Mouse (Mus musculus) forebrain, embryonic 12.5 days (tissue): Measurements from ENCODE around the gene Ift20. TPM values are rescaled to one million over a fixed set of nuclear protein-coding genes. Genes with fewer than 3 reads are reported as not detected.
"Not testable (repeated sequence)": the region's sequence is repeated elsewhere in the genome, so short reads cannot be mapped to it uniquely, and the experiment has no call there.

Source experiments
- ATAC-seq: fragments of 200-750 bp; cut with Nextera tagmentation; 2 replicates; pipeline ENCODE4 v1.8.0; 2017; ENCODE audit warnings: moderate TSS enrichment; ENCODE audit not compliant: low FRiP score
- H3K27ac ChIP-seq: fragments of 300-500 bp; sonication (generic); 2 replicates; pipeline ENCODE4 v1.5.1; 2016; ENCODE audit warnings: mild to moderate bottlenecking
- H3K27me3 ChIP-seq: fragments of 300-500 bp; sonication (generic); 2 replicates; pipeline ENCODE4 v1.6.1; 2016; ENCODE audit warnings: mild to moderate bottlenecking
- H3K36me3 ChIP-seq: fragments of 300-500 bp; sonication (generic); replicated peaks from 2 replicates; pipeline ENCODE4 v1.6.1; 2016; ENCODE audit warnings: mild to moderate bottlenecking
- H3K4me1 ChIP-seq: fragments of 300-500 bp; sonication (generic); 2 replicates; pipeline ENCODE4 v1.6.1; 2016
- H3K4me2 ChIP-seq: fragments of 300-500 bp; sonication (generic); 2 replicates; pipeline ENCODE4 v1.6.1; 2016; ENCODE audit warnings: mild to moderate bottlenecking, moderate library complexity
- H3K4me3 ChIP-seq: fragments of 300-500 bp; sonication (generic); replicated peaks from 2 replicates; pipeline ENCODE4 v1.5.1; 2016; ENCODE audit warnings: mild to moderate bottlenecking
- H3K9ac ChIP-seq: fragments of 300-500 bp; sonication (generic); 2 replicates; pipeline ENCODE4 v1.6.1; 2016; ENCODE audit warnings: mild to moderate bottlenecking
- H3K9me3 ChIP-seq: fragments of 300-500 bp; sonication (generic); 2 replicates; pipeline ENCODE4 v1.6.1; 2016
- WGBS: fragments of 180-500 bp; shearing (Covaris S2); methylation state at CpG from one replicate; pipeline ENCODE4 v1.1.7; 2016; 5-methylcytosine and 5-hydroxymethylcytosine counted together
- polyA plus RNA-seq: library from polyadenylated mRNA; unstranded; fragments of >200 nt; fragmentation: Nextera tagmentation; extraction: Ambion mirVana; gene quantifications from 2 replicates; pipeline ENCODE4 v1.2.1, GENCODE M21; 2016

The Ift20 gene
- polyA plus RNA-seq, 1 experiment from 2014 or later, result 97.1 TPM

DNA sequence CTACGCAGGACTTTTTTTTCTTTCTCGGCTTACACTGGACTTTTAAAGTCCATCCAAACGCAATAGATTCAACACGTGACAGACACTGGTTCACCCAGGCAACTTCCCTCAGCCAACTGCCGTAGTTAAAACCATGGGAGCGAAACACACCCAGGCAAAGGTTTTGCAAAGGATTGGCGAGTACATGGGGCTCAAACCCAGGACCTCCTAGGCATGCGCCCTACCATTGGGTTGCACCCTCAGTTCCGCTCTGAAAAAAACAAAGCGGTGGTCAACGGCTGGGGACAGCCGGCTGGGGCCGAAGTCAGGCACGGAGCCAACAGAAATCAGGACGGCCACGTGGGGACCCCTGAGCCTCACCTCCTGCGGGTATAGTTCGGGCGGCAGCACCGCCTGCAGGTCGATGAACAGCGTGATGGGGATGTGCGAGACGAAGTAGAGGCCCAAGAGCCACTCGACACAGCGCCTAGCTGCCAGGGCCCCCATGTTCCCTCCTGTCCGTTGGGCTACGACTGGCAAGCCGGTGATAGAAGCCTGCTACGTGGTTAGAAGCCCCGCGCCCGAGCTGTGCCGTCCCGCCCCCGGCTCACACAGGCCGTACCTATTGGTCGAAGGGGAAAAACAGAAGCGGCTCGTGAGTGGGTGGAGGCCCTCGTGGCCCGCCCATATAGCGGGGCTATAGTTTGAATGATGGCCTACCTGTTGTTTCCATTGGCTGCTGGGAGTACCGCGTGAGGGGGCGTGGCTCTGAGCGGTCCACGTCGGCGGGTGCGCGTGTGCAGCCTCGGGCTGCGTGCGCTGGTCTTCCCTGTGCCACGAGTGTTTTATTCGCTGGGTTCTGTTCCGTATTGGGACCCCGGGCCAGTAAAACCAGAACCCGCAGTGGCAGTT, 14.3 kb downstream of the Ift20 start, which contains the start of gene Tmem97:
TSS of gene Tmem97 (minus strand) at position 610 of the 891 bp plus-strand sequence.
- Histone ChIP-seq H3K9me3 (peaks cover 4% of the 10 kb centered on the region; the same call in 1 of the 2 replicates), H3K36me3 (peaks cover 2% of the 10 kb centered on the region; the same call in 1 of the 2 replicates), H3K27ac (peak within 1 kb of the TSS; percentile 86), H3K9ac (peak within 1 kb of the TSS; percentile 71), H3K4me2 (peak within 1 kb of the TSS; percentile 63), H3K4me3 (peak within 1 kb of the TSS; percentile 62), H3K4me1 (peaks cover 26% of the 10 kb centered on the region), H3K27me3 (no peaks in the 10 kb centered on the region)
- peak; percentile 100 for ATAC-seq
- under 1% methylated on average over 60 of the region's 60 CpGs for WGBS

DNA sequence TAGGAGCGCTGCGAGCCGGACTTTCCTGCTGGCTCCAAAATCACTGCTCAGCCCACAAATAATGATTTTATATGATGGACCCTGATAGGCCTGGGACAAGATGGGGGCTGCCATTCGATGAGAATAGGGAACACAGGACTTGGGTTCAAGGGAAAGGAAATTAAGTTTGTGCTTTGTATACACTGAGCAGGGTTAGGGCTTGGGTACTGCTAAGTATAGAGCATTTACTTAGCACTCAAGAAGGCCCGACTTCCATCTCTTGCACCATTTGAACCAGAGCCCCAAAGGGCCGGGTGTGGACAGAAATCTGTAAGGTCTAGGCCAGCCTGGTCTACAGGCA, 14.9 kb downstream of the Ift20 start:
- ATAC-seq, result peak; percentile 66
- Histone ChIP-seq H3K36me3 (no peaks in the 10 kb centered on the region), H3K4me1 (peaks cover 26% of the 10 kb centered on the region), H3K27ac (peak overlapping the region; percentile 62), H3K4me3 (peak overlapping the region; percentile 62), H3K9me3 (peaks cover 4% of the 10 kb centered on the region; the same call in 1 of the 2 replicates), H3K4me2 (peak overlapping the region; percentile 63), H3K9ac (peak overlapping the region; percentile 51), H3K27me3 (no peaks in the 10 kb centered on the region)
- WGBS, result 36% methylated on average over 6 of the region's 6 CpGs

DNA sequence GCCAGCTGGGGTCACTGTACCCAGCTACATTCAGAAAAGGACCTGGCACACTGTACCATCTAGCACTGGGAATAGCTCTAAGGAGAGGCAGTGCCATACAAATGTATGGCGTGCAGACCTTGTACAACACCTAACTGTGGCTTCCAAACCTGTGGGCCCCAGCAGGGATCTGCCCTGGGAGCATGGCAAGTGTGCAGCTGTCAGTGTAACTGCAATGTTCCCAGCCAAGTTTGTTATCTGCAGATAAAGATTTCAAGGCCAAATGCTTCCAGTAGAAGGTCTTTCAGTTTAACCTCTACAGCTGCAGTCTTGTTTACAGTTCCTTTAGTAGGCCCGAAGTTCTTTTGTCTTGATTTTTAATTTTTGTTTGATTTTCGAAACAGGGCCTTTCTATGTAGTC, 19.5 kb downstream of the Ift20 start:
- ATAC-seq, result no peak
- H3K4me2 ChIP-seq, result no peak overlapping the region

DNA sequence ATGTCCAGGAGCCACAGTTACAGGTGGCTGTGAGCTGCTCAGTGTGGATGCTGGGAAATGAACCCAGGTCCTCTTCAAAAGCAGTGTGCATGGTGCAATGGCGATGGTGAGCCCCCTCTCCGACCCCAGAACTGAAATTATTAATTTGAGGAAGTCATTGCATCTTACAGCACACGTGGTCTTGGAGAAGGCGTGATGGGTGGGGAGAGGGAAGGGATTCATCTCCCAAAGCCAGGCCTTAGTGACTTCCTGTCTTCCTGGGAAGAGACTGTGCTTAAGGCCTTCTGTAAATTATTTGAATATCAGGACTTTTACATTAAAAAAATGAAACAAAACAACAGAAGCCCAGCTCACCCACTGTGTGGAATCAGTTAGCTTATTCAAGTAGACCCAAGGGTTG, 19.9 kb downstream of the Ift20 start:
- Histone ChIP-seq H3K9ac (no peak overlapping the region), H3K4me1 (peaks cover 4% of the 10 kb centered on the region; the same call in 1 of the 2 replicates), H3K4me3 (no peak overlapping the region), H3K36me3 (no peaks in the 10 kb centered on the region), H3K27me3 (no peaks in the 10 kb centered on the region), H3K27ac (no peak overlapping the region), H3K9me3 (peaks cover 4% of the 10 kb centered on the region; the same call in 1 of the 2 replicates), H3K4me2 (no peak overlapping the region)
- WGBS, result 85% methylated on average over 4 of the region's 4 CpGs
- ATAC-seq, result no peak

More for the DNA sequence above, 19.5 kb downstream of the Ift20 start:
- no peak overlapping the region for H3K4me3 ChIP-seq
- H3K27me3 ChIP-seq, result no peaks in the 10 kb centered on the region
- WGBS, result 85% methylated on average over 3 of the region's 3 CpGs
- H3K9me3 ChIP-seq, result peaks cover 4% of the 10 kb centered on the region; the same call in 1 of the 2 replicates
- no peaks in the 10 kb centered on the region for H3K36me3 ChIP-seq
- H3K4me1 ChIP-seq, result peaks cover 5% of the 10 kb centered on the region; the same call in 1 of the 2 replicates
- no peak overlapping the region for H3K9ac ChIP-seq
- H3K27ac ChIP-seq, result no peak overlapping the region

DNA sequence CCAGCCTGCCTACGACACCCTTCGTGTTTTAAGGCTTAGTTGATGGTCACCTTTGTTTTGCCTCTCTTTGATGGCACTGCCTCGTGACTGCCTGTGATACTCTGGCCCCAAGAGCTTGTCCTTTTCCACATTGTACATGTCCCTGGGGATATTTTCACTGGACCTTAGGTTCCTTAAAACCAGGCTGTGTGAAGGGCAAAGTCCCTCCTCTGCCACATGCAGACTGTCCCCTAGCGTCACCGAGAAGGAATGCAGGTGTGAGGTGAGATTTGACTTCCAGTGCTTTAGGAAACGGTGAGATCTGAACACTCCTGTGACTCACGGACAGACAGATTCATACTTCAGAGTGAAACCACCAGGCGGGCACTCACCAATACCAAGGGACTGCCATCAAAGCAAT, 21.1 kb downstream of the Ift20 start:
- no peak for ATAC-seq
- Histone ChIP-seq H3K4me1 (no peaks in the 10 kb centered on the region; the same call in 1 of the 2 replicates), H3K4me3 (no peak overlapping the region), H3K9me3 (peaks cover 4% of the 10 kb centered on the region; the same call in 1 of the 2 replicates), H3K4me2 (no peak overlapping the region), H3K27me3 (no peaks in the 10 kb centered on the region), H3K9ac (no peak overlapping the region), H3K27ac (no peak overlapping the region), H3K36me3 (no peaks in the 10 kb centered on the region)
- WGBS, result 56% methylated on average over 8 of the region's 8 CpGs

DNA sequence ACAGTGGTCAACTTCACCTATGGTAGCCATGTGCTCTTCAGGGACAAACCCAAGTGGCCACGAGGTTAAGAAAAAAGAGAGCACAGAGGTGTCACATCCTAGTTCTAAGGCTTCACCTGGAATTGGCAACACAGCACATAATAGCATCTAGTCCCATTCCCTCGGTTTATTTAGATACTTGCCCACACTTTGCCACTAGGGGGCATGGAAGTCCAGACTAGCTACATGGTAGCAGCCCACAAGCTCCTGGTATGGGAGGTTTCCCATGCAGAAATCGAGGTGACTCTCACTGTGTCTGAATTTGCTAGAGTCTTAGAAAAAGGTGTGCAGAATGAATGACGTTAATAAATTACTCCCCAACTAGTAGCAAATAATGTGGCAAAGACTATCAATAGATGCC, 24.3 kb downstream of the Ift20 start:
- 22% methylated on average over 4 of the region's 4 CpGs for WGBS
- Histone ChIP-seq H3K36me3 (no peaks in the 10 kb centered on the region; the same call in 1 of the 2 replicates), H3K4me3 (no peak overlapping the region), H3K27me3 (no peaks in the 10 kb centered on the region), H3K9ac (no peak overlapping the region), H3K4me1 (no peaks in the 10 kb centered on the region; the same call in 1 of the 2 replicates), H3K9me3 (no peaks in the 10 kb centered on the region), H3K4me2 (no peak overlapping the region), H3K27ac (no peak overlapping the region)
- ATAC-seq, result 0 out of 2 replicates have a peak, but pooled peaks have one; percentile 55

DNA sequence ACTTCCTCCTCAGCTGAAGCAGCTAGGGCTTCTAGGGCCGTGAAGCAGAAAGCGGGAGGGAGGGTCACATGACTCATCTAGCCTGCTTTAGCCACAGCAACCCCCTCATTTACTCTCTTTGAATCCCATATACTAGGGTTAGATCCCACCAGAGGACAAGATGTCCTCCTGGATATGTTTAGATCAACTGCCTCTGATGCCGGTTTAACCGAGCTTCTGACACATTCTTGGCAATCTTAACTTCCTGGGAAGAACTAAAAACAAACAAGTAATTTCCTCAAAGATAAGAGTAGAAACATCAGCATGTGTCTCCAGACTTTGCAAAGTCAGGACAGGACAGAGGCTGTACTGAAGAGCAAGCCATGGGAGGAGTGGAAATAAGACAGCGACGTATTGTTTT, 30.6 kb downstream of the Ift20 start:
- WGBS, result 82% methylated on average over 6 of the region's 6 CpGs
- peaks cover 41% of the 10 kb centered on the region for H3K36me3 ChIP-seq
- ATAC-seq, result no peak
- H3K27me3 ChIP-seq, result no peaks in the 10 kb centered on the region
- H3K9me3 ChIP-seq, result no peaks in the 10 kb centered on the region
- no peak overlapping the region for H3K4me3 ChIP-seq
- no peaks in the 10 kb centered on the region for H3K4me1 ChIP-seq
- no peak overlapping the region for H3K4me2 ChIP-seq
- H3K27ac ChIP-seq, result no peak overlapping the region
- no peak overlapping the region for H3K9ac ChIP-seq

DNA sequence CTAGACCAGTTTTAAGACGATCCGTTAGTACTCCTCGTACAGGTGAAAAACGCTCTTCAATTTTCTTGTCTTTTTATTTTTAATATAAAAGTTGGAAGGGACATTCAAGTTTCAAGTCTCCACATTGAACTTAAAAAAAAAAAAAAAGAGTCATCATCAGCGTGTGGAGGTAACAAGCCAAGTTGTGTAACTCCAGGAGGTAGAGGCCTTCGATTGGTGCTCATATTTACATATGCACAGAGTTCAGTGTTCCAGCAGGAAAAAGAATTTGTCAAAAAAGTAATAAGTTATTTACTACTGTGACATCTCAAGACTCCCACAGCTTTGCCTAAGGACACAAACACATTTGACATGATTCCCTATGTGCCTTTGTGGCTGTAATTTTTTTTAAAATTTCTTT, 31.5 kb downstream of the Ift20 start:
- peaks cover 49% of the 10 kb centered on the region for H3K36me3 ChIP-seq
- no peaks in the 10 kb centered on the region for H3K27me3 ChIP-seq
- no peaks in the 10 kb centered on the region for H3K4me1 ChIP-seq
- no peak overlapping the region for H3K4me3 ChIP-seq
- no peaks in the 10 kb centered on the region for H3K9me3 ChIP-seq
- no peak overlapping the region for H3K27ac ChIP-seq
- H3K4me2 ChIP-seq, result no peak overlapping the region
- 92% methylated on average over 6 of the region's 6 CpGs for WGBS
- no peak overlapping the region for H3K9ac ChIP-seq
- no peak for ATAC-seq

DNA sequence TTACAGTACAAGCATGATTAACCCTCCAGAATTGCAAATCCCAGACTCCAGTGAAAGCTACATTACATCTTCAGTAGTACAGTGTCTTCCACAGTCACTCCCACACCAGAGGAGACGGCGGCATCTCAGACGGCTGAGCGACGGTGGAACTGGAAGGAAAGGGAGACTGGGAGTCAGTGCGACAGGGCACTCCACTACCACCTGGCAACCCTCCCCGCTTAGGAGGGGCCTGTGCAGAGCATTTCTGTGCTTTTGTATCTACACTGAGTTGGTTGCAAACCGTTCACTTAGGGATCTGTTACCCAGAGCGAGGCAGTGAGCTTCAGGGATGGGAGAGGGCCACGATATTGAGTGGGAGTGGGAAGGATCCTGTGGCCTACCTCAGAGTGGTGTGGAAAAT, 32.7 kb downstream of the Ift20 start:
- Histone ChIP-seq H3K4me3 (no peak overlapping the region), H3K36me3 (peaks cover 55% of the 10 kb centered on the region), H3K27ac (no peak overlapping the region), H3K4me1 (no peaks in the 10 kb centered on the region), H3K27me3 (no peaks in the 10 kb centered on the region), H3K9me3 (no peaks in the 10 kb centered on the region), H3K4me2 (no peak overlapping the region), H3K9ac (no peak overlapping the region)
- 90% methylated on average over 10 of the region's 10 CpGs for WGBS
- no peak for ATAC-seq

DNA sequence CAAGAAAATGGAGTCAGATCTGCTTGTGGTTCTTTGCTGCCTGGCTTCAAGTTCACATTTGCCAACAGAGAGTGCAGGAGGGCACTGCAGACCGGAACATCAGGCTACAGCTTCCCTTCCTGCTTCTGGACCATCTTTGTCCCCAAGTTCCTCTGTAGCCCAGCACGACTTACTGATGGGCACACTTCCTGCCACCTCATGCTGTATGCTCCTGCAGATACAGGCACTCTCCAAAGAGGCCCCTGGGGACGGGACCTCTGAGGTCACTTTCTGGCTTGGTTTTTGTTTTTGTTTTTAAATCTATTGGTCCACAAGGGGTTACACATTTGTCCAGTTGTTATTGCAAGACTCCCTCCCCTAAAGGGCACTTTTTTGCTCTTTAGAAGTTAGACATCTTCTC, 33.6 kb downstream of the Ift20 start:
- 80% methylated on average over 3 of the region's 3 CpGs for WGBS

DNA sequence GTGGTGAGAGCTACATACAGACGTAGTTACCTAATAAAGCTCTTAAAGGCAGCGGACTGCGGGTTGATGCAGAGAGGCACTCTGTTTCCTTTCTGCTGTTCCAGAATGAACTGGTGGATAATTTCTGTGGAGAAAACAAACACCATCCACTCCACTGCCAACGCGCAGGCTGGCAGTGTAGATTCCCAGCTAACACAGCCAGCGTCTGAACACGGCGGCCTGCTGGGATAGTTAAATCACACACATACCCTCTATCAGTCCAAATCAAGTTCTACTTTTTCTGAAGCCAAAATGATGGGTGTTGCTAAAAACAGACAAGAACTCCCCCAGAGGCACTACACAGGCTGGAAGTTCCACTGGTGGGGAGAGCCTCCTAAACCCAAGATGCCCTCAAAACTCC, 35.3 kb downstream of the Ift20 start:
- peaks cover 61% of the 10 kb centered on the region for H3K36me3 ChIP-seq
- H3K27ac ChIP-seq, result no peak overlapping the region
- 96% methylated on average over 8 of the region's 8 CpGs for WGBS
- ATAC-seq, result no peak
- no peaks in the 10 kb centered on the region for H3K27me3 ChIP-seq
- H3K4me1 ChIP-seq, result no peaks in the 10 kb centered on the region
- no peak overlapping the region for H3K4me2 ChIP-seq
- no peaks in the 10 kb centered on the region for H3K9me3 ChIP-seq
- H3K9ac ChIP-seq, result no peak overlapping the region
- no peak overlapping the region for H3K4me3 ChIP-seq

More for the DNA sequence above, 33.6 kb downstream of the Ift20 start:
- no peak overlapping the region for H3K4me2 ChIP-seq
- H3K9me3 ChIP-seq, result no peaks in the 10 kb centered on the region
- no peaks in the 10 kb centered on the region for H3K4me1 ChIP-seq
- H3K9ac ChIP-seq, result no peak overlapping the region
- no peak overlapping the region for H3K27ac ChIP-seq
- peaks cover 59% of the 10 kb centered on the region for H3K36me3 ChIP-seq
- no peak overlapping the region for H3K4me3 ChIP-seq
- H3K27me3 ChIP-seq, result no peaks in the 10 kb centered on the region
- no peak for ATAC-seq

DNA sequence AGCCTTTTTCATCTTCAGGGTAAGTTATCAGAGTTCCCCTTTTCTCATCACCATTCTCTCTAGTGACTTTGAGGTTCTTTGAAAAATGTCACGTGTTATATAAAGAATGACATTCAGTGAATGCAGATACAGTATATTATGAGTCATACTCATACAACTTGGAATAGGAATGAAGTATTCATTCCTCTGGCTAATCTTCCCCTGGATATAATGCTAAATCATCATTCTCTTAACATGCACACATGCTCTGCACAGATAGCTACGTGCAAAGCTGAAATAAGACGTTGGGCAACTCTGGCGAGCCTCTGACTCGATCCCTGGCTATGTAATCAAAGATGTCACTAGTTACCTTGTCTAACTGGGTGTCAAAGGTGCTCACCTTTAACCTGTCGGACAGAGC, 35.7 kb downstream of the Ift20 start:
- no peak overlapping the region for H3K27ac ChIP-seq
- H3K4me1 ChIP-seq, result no peaks in the 10 kb centered on the region
- H3K4me3 ChIP-seq, result no peak overlapping the region
- H3K9me3 ChIP-seq, result no peaks in the 10 kb centered on the region
- ATAC-seq, result no peak
- peaks cover 61% of the 10 kb centered on the region for H3K36me3 ChIP-seq
- H3K9ac ChIP-seq, result no peak overlapping the region
- H3K27me3 ChIP-seq, result no peaks in the 10 kb centered on the region
- no peak overlapping the region for H3K4me2 ChIP-seq
- WGBS, result 93% methylated on average over 6 of the region's 6 CpGs

DNA sequence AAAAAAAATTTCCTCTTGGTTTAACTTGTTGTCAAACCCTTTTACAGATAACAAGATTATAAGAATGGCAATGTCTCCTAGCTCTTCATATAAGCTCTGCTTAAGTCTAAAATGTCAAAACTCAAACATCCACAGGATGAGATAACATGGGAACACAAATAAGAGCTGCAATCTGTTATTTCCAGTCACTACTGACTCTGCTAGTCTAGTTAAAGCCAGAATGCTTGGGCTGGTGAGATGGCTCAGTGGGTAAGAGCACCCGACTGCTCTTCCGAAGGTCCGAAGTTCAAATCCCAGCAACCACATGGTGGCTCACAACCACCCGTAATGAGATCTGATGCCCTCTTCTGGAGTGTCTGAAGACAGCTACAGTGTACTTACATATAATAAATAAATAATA, 37.9 kb downstream of the Ift20 start:
- H3K36me3 ChIP-seq, result peaks cover 67% of the 10 kb centered on the region
- not testable (repeated sequence) for H3K27ac ChIP-seq, H3K9me3 ChIP-seq, H3K4me3 ChIP-seq, H3K4me2 ChIP-seq, H3K4me1 ChIP-seq, H3K27me3 ChIP-seq, H3K9ac ChIP-seq, ATAC-seq
- 96% methylated on average over 3 of the region's 4 CpGs for WGBS
